Mouse (Mus musculus): ENCODE results near the gene Rnf38. TPM values are rescaled to one million over a fixed set of nuclear protein-coding genes. Genes with fewer than 3 reads are reported as not detected.

Gene Rnf38
- polyA plus RNA-seq, 1 experiment from 2014 or later = 36.6 TPM

DNA sequence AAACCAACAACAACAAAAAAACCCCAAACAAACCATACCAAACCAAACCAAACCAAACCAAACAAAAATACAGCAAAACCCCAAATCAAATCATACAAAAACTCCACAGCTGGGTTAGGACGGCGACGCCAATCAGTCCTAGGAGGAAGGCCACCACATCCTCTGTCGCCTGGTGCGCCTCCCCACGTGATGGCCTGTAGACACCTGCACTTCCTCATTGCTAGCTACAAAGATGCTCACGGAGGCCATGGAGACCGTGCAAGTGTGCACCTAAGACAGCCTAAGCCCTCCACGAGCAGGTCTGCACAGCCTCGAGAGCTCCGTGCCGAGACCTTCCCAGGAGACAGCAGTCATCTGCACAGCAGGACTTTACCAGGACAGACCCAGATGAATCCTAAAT lies 106.8 kb downstream of the Rnf38 start:
- WGBS = 96% methylated on average over 12 of the region's 12 CpGs
- Histone ChIP-seq H3K4me2 (ENCODE audit: low read depth, severe bottlenecking) (no peak overlapping the region), H3K36me3 (ENCODE audit: control insufficient read depth, insufficient read depth, low read length) (peaks cover 19% of the 10 kb centered on the region), H3K27me3 (ENCODE audit: control insufficient read depth, insufficient read depth, low read length) (no peaks in the 10 kb centered on the region), H3K27ac (replicated peaks; ENCODE audit: low read depth, low read length) (no peak overlapping the region), H3K4me1 (ENCODE audit: control insufficient read depth, insufficient read depth, low read length) (no peaks in the 10 kb centered on the region), H3K9ac (ENCODE audit: low read length) (no peak overlapping the region), H3K4me3 (ENCODE audit: low read depth, low read length) (no peak overlapping the region), H3K9me3 (ENCODE audit: control insufficient read depth, low read length) (no peaks in the 10 kb centered on the region)
- DNase-seq (ENCODE audit: low spot score) = no peak
- ATAC-seq (ENCODE audit: insufficient number of reproducible peaks, low FRiP score, low TSS enrichment, low read depth) = no peak

DNA sequence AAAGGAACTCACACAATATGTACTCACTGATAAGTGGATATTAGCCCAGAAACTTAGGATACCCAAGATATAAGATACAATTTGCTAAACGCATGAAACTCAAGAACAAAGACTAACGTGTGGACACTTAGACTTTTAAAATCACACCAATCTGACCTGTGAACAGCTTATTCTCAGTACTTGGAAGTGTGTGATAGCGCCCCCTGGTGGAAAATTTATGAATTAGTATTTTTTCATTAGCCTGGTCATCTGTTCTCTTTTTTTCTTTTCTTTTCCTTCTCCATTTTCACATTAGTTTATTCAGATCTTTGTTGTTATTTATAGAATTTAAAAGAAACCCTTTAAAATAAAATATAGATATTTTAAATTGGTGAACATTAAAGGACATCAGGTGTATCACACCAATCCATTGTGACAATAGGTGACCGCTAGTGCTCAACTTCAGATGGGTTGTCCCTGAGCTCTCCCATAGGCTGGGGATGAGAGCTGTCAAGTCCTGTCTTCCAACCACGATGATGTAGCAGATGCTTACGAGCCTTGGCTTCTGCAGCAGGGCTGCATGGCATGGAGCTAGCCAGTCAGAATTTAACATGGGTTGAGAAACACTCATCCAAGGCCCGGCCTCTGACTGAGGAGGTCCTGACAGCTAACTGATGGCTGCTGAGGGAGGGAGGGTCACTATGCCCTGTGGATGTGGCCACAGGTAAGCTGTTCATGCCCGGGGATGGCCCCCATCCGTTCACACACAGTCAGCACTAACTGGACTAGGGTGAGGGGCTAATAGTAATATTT lies 114.0 kb downstream of the Rnf38 start:
- DNase-seq (ENCODE audit: low spot score) (no peak), ATAC-seq (ENCODE audit: insufficient number of reproducible peaks, low FRiP score, low TSS enrichment, low read depth) (peak; percentile 39; the same call in 1 of the 2 replicates)
- no peak overlapping the region for H3K27ac ChIP-seq (replicated peaks; ENCODE audit: low read depth, low read length)
- H3K27me3 ChIP-seq (ENCODE audit: control insufficient read depth, insufficient read depth, low read length) = no peaks in the 10 kb centered on the region
- no peak overlapping the region for H3K4me2 ChIP-seq (ENCODE audit: low read depth, severe bottlenecking)
- 55% methylated on average over 9 of the region's 9 CpGs for WGBS
- no peaks in the 10 kb centered on the region for H3K4me1 ChIP-seq (ENCODE audit: control insufficient read depth, insufficient read depth, low read length)
- H3K9me3 ChIP-seq (ENCODE audit: control insufficient read depth, low read length) = no peaks in the 10 kb centered on the region
- no peaks in the 10 kb centered on the region for H3K36me3 ChIP-seq (ENCODE audit: control insufficient read depth, insufficient read depth, low read length)
- H3K9ac ChIP-seq (ENCODE audit: low read length) = no peak overlapping the region
- no peak overlapping the region for H3K4me3 ChIP-seq (ENCODE audit: low read depth, low read length)

DNA sequence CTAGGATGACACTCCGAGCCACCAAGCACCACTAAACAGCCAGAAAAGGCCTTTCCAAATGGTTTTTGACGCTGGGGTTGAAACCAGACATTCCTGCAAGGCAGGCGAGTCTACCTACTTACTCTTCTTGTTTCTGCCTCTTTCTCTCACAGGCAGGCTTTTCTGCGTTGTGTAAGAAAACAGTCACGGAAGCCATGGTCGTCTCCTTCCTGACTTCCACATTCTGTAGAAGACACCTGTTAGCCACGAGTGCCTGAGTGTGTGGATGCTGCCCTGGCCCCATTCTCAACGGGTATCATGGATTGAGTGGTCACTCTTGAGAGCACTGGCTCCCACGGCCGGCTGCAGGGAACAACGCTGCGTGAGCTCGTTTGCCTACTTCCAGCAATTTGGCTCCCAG lies 118.5 kb downstream of the Rnf38 start:
- Histone ChIP-seq H3K4me1 (ENCODE audit: control insufficient read depth, insufficient read depth, low read length) (0 out of 2 replicates have a peak, but pooled peaks cover 3% of the 10 kb centered on the region), H3K27me3 (ENCODE audit: control insufficient read depth, insufficient read depth, low read length) (no peaks in the 10 kb centered on the region), H3K36me3 (ENCODE audit: control insufficient read depth, insufficient read depth, low read length) (no peaks in the 10 kb centered on the region), H3K4me2 (ENCODE audit: low read depth, severe bottlenecking) (no peak overlapping the region), H3K9ac (ENCODE audit: low read length) (no peak overlapping the region), H3K9me3 (ENCODE audit: control insufficient read depth, low read length) (no peaks in the 10 kb centered on the region), H3K4me3 (ENCODE audit: low read depth, low read length) (no peak overlapping the region), H3K27ac (replicated peaks; ENCODE audit: low read depth, low read length) (no peak overlapping the region)
- 86% methylated on average over 13 of the region's 13 CpGs for WGBS
- ATAC-seq (ENCODE audit: insufficient number of reproducible peaks, low FRiP score, low TSS enrichment, low read depth) = no peak
- no peak for DNase-seq (ENCODE audit: low spot score)

DNA sequence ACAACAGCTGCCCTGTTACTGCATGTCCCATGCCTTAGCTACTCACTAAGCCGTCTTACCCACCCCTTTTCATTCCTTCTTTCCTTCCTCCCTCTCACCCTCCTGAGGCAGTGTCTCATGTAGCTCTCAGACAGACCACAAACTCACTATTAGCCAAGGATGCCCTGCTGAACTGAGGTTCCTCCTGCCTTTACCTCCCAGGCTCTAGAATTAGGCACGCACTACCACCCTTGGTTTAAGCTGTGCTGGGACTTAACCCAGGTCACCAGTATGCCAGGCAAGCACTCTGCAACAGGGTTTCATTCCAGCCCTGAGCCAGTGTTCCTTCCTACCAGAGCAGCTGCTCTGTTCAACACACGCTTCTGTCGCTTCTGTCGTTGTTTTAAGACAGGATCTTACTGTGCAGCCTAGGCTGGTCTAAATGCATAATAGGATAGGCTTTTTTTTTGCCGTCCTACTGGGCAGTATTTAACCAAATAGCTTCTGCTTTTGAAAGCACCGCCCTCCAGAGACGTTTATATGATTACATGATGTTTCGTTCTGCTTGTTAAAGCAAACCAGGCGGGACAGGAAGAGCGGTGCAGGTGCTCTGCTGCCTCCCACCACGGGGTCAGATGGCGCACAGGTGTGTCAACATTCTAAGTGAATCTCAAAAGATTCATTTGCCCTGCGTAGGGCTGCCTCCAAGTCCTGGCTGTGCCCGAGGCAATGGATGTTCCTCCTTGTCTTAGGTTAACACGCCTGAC lies 120.0 kb downstream of the Rnf38 start:
- WGBS = 47% methylated on average over 16 of the region's 16 CpGs
- H3K27me3 ChIP-seq (ENCODE audit: control insufficient read depth, insufficient read depth, low read length) = no peaks in the 10 kb centered on the region
- H3K4me1 ChIP-seq (ENCODE audit: control insufficient read depth, insufficient read depth, low read length) = 0 out of 2 replicates have a peak, but pooled peaks cover 3% of the 10 kb centered on the region
- DNase-seq (ENCODE audit: low spot score) (peak; percentile 29), ATAC-seq (ENCODE audit: insufficient number of reproducible peaks, low FRiP score, low TSS enrichment, low read depth) (no peak)
- no peak overlapping the region for H3K4me3 ChIP-seq (ENCODE audit: low read depth, low read length)
- no peaks in the 10 kb centered on the region for H3K36me3 ChIP-seq (ENCODE audit: control insufficient read depth, insufficient read depth, low read length)
- no peak overlapping the region for H3K4me2 ChIP-seq (ENCODE audit: low read depth, severe bottlenecking)
- no peaks in the 10 kb centered on the region for H3K9me3 ChIP-seq (ENCODE audit: control insufficient read depth, low read length)
- H3K27ac ChIP-seq (replicated peaks; ENCODE audit: low read depth, low read length) = no peak overlapping the region
- no peak overlapping the region for H3K9ac ChIP-seq (ENCODE audit: low read length)

DNA sequence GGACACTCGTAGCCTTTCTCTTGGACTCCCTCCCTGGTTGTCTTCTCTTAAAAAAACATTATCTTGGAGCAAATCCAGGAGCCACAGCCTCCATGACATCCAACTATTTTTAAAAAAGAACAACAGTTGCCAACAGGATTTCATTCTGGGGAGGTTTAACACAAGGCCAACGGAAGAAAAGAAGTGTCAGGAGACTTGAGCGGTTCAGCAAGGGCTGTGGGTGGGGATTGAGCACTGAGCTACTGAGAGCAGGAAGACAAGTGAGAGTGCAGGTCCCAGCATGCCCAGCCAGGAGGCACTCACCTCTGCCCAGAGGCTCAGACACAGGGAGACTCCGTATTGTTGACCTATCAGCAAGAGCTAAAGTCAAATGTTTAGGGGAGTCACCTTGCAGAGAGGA lies 120.8 kb downstream of the Rnf38 start:
- Histone ChIP-seq H3K4me3 (ENCODE audit: low read depth, low read length) (no peak overlapping the region), H3K4me2 (ENCODE audit: low read depth, severe bottlenecking) (no peak overlapping the region), H3K27ac (replicated peaks; ENCODE audit: low read depth, low read length) (no peak overlapping the region), H3K4me1 (ENCODE audit: control insufficient read depth, insufficient read depth, low read length) (0 out of 2 replicates have a peak, but pooled peaks cover 3% of the 10 kb centered on the region), H3K36me3 (ENCODE audit: control insufficient read depth, insufficient read depth, low read length) (no peaks in the 10 kb centered on the region; the same call in 1 of the 2 replicates), H3K9me3 (ENCODE audit: control insufficient read depth, low read length) (no peaks in the 10 kb centered on the region), H3K9ac (ENCODE audit: low read length) (no peak overlapping the region), H3K27me3 (ENCODE audit: control insufficient read depth, insufficient read depth, low read length) (no peaks in the 10 kb centered on the region)
- DNase-seq (ENCODE audit: low spot score) (no peak), ATAC-seq (ENCODE audit: insufficient number of reproducible peaks, low FRiP score, low TSS enrichment, low read depth) (no peak)
- WGBS = 26% methylated on average over 4 of the region's 4 CpGs

DNA sequence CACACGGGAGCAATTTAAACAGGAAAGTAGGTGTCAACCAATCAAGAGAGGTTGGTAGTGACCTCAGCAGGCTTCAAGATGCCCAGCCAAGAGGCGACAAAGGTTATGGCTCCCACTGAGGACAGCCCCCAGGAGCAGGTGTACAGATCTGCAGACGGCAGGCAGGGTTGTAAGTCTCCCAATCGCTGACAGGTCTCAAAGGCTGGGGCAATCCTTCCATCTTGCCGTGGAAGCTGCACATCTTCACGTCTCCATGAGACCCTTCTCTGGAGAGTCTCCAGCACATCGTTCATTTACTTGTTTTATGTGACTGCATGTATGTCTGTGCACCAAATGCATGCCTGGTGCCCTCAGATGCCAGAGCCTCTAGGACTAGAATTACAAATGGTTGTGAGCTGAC lies 122.8 kb downstream of the Rnf38 start:
- Histone ChIP-seq H3K9ac (ENCODE audit: low read length) (no peak overlapping the region), H3K4me1 (ENCODE audit: control insufficient read depth, insufficient read depth, low read length) (0 out of 2 replicates have a peak, but pooled peaks cover 6% of the 10 kb centered on the region), H3K4me3 (ENCODE audit: low read depth, low read length) (no peak overlapping the region), H3K36me3 (ENCODE audit: control insufficient read depth, insufficient read depth, low read length) (no peaks in the 10 kb centered on the region; the same call in 1 of the 2 replicates), H3K27ac (replicated peaks; ENCODE audit: low read depth, low read length) (no peak overlapping the region), H3K9me3 (ENCODE audit: control insufficient read depth, low read length) (no peaks in the 10 kb centered on the region; the same call in 1 of the 2 replicates), H3K27me3 (ENCODE audit: control insufficient read depth, insufficient read depth, low read length) (no peaks in the 10 kb centered on the region), H3K4me2 (ENCODE audit: low read depth, severe bottlenecking) (no peak overlapping the region)
- no peak for DNase-seq (ENCODE audit: low spot score)
- no peak for ATAC-seq (ENCODE audit: insufficient number of reproducible peaks, low FRiP score, low TSS enrichment, low read depth)
- 71% methylated on average over 7 of the region's 7 CpGs for WGBS

DNA sequence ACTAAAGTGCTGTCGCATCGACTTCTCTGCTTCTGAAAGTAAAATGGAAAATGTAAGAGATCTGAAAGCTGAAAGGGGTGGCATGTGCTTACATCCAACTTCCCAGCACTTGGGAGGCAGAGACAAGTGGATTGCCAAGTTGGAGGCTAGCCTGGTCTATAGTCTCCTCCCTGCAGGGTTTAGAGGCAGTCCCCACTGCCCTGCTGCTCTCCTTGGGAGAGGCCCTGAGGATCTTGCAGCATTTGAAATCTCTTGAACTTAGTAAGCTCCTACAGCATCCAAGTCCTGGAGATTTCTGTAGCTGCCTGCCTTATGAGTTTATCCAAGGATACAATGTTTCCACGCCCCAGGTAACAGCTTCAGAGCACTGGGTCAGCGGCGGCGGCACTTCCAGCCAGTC lies 125.3 kb downstream of the Rnf38 start:
- H3K4me2 ChIP-seq (ENCODE audit: low read depth, severe bottlenecking) = no peak overlapping the region
- peaks cover 19% of the 10 kb centered on the region for H3K4me1 ChIP-seq (ENCODE audit: control insufficient read depth, insufficient read depth, low read length)
- 90% methylated on average over 6 of the region's 6 CpGs for WGBS
- H3K27ac ChIP-seq (replicated peaks; ENCODE audit: low read depth, low read length) = no peak overlapping the region
- no peaks in the 10 kb centered on the region; the same call in 1 of the 2 replicates for H3K36me3 ChIP-seq (ENCODE audit: control insufficient read depth, insufficient read depth, low read length)
- H3K9ac ChIP-seq (ENCODE audit: low read length) = no peak overlapping the region
- H3K27me3 ChIP-seq (ENCODE audit: control insufficient read depth, insufficient read depth, low read length) = no peaks in the 10 kb centered on the region
- no peak overlapping the region for H3K4me3 ChIP-seq (ENCODE audit: low read depth, low read length)
- DNase-seq (ENCODE audit: low spot score) (no peak), ATAC-seq (ENCODE audit: insufficient number of reproducible peaks, low FRiP score, low TSS enrichment, low read depth) (no peak)
- H3K9me3 ChIP-seq (ENCODE audit: control insufficient read depth, low read length) = no peaks in the 10 kb centered on the region; the same call in 1 of the 2 replicates

DNA sequence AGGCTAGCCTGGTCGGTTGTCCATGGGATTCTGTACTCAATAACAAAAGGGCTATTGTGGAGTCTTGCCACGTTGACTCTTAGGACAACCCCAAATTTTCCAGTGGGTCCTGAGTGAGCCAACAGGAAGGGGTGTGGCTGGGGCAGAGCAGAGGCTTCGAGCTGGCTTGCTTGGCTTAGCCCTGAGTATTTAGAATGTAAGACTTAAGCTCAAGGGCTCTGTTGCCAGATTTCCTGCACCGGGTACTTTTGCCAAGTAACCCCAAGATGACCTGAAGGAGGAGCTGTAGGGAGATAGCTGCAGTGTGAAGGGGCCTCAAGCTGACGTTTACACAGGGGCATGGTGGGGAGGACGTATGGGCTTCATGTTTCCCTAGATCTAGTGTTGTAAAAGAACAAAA lies 126.2 kb downstream of the Rnf38 start:
- no peaks in the 10 kb centered on the region; the same call in 1 of the 2 replicates for H3K36me3 ChIP-seq (ENCODE audit: control insufficient read depth, insufficient read depth, low read length)
- H3K9ac ChIP-seq (ENCODE audit: low read length) = no peak overlapping the region
- ATAC-seq (ENCODE audit: insufficient number of reproducible peaks, low FRiP score, low TSS enrichment, low read depth) (no peak), DNase-seq (ENCODE audit: low spot score) (no peak)
- H3K4me1 ChIP-seq (ENCODE audit: control insufficient read depth, insufficient read depth, low read length) = peaks cover 19% of the 10 kb centered on the region
- no peaks in the 10 kb centered on the region; the same call in 1 of the 2 replicates for H3K9me3 ChIP-seq (ENCODE audit: control insufficient read depth, low read length)
- no peaks in the 10 kb centered on the region for H3K27me3 ChIP-seq (ENCODE audit: control insufficient read depth, insufficient read depth, low read length)
- no peak overlapping the region for H3K4me2 ChIP-seq (ENCODE audit: low read depth, severe bottlenecking)
- 56% methylated on average over 6 of the region's 6 CpGs for WGBS
- no peak overlapping the region for H3K4me3 ChIP-seq (ENCODE audit: low read depth, low read length)
- H3K27ac ChIP-seq (replicated peaks; ENCODE audit: low read depth, low read length) = 0 out of 2 replicates have a peak overlapping the region, but pooled peaks have one; percentile 26
